Mouse (Mus musculus) CD4-positive helper T cell, adult 2 months (primary cell): ENCODE measurements at regions not wholly inside any gene's neighbourhood (a gene's known extent, or its start where the extent isn't known, plus 50 kb on each side); places are given as distances from the start of the nearest gene placed in this dataset.

Experiments used
- DNase-seq: peaks from one replicate; pipeline ENCODE4 v3.0.0-alpha.2; 2012; ENCODE audit warnings: low read depth, missing footprints, low spot score

DNA sequence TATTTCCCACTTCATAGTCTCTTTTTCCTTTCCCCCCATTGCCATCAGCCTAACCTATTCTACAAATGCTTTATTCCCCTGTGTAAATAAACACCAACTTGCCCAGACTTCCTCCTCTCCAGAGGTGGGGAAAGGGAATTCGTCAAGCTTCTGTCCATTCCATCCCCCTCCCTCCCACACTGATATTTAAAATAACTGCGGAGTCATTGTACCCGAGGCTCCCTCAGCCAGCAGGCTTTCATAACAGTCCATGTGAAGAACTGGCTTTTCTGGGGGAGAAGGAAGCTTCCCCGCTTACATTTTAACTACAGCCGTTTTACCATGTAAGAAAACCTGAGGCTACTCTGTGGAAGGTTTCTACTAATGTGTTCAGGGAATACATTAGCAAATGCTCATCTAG lies 193.1 kb upstream of the Cnksr2 start:
- peak; percentile 2 for DNase-seq

GRCm38 (mm10) chrX:158209167-158209566 lies 166.1 kb upstream of the Cnksr2 start:
- no peak for DNase-seq

DNA sequence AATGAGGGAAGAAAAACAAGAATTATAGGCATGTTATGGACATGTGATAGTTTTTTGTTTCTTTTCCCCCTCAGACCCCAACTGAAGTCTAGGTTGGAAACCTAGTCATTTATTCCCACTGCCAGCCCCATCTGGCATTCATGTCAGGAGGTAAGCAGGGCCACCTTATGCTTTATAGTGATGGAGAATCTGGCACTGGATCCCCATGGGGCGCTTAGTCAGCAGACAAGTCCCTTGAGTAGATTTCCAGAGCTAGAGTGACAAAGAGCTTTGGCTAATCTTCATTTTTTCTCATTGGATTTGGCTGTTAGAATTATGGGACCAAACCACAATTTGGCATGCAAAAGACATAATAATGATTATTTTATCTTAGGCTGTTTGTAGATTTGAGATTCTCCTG lies 152.4 kb upstream of the Cnksr2 start:
- no peak for DNase-seq

DNA sequence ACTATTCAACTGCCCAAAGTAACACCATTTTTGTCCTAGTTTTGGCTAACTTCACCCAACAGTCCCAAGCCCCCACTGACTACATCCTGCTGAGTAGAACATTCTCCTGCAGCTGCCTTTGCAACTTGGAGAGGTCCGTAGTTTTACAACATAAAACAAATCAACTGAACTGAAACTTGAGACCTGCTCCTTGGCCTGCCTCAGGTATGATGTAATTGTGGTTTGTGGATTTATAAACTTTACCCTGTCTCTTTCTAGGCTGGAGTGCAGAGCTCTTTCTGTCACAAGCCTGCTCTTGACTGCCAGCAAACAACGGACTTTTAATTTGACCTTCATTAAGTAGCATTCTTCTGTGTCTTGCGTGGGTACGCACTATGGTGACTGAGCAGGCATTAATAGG lies 138.4 kb upstream of the Cnksr2 start:
- DNase-seq: no peak

DNA sequence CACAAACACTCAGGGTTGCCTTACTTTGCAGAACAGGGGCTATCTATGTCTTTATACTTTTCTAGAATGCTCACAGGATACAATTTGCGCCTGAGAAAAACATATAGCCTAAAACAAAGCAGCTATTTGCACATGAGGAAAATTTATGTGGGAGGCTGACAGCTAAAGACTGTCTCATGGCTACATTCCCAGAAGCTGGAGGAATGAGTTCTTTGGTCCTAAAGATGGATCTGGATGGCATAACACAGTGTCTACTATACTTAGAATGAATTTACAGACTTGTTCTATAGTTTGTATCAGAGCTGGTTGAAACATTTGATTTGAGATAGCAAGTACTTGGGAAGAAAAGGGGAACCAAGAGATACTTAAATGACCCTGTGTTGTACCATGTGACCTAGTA lies 137.3 kb upstream of the Cnksr2 start:
- no peak for DNase-seq

- no peak for DNase-seq
Observed at GRCm38 (mm10) chrX:158135870-158136557, 92.9 kb upstream of the Cnksr2 start.

DNA sequence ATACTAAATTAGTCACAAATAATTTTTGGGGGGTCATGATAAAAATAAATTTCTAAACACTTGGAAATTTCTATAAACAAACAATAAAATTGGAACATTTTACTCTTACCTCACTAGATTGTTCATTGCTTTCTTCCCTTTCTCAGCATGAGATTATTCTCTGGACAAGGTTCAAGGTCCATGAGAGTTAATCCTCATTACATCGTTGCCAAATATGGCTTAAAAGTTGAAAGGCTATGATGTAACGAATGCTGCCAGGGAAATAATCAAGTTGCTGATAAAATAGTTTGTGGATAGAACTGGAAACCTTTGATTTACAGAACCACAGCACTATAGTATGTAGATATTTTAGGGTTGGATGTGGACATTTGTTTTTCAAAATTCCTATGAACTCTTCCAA lies 90.4 kb upstream of the Cnksr2 start:
- DNase-seq: no peak
